Mouse (Mus musculus): ENCODE measurements at regions not wholly inside any gene's neighbourhood (a gene's known extent, or its start where the extent isn't known, plus 50 kb on each side); places are given as distances from the start of the nearest gene placed in this dataset.

GRCm38 (mm10) chr9:69658276-69658675, 102.5 kb downstream of the Foxb1 start:
- TF ChIP-seq POLR2A (IDR thresholded peaks at IDR 0.05; ENCODE audit: control insufficient read depth, low read depth, low read length) (no peak), CTCF (IDR thresholded peaks at IDR 0.05; ENCODE audit: control insufficient read depth, insufficient read depth, insufficient replicate concordance, low read depth, low read length) (no peak)
